In genomic region chr4:116995798-116996135, GRCm38 (mm10) we compare ENCODE assay signal across 8 mouse cellular contexts. TPM values are rescaled to one million over a fixed set of nuclear protein-coding genes. Genes with fewer than 3 reads are reported as not detected.
DNase-seq lines count a peak whose midpoint lies in the region; ATAC-seq and TF ChIP-seq lines count a peak whose summit lies in the region.

No protein-coding gene starts in this region.

- ATAC-seq in Patski = peak; percentile 13
- ATAC-seq in embryonic facial prominence, embryonic 12.5 days (ENCODE audit: insufficient number of reproducible peaks, insufficient read depth, low FRiP score, low TSS enrichment) = no peak

- TF ChIP-seq CTCF in Patski (IDR thresholded peaks at IDR 0.05) = no peak

- POLR2A ChIA-PET in Patski (lab: Charles Lee) = interaction anchor here (0.7 to 1.0 kb wide), 2 partner anchors 152 to 173 kb away, joined by 3 read pairs; no protein-coding TSS in a partner anchor

- peak overlapping the region; percentile 97 for H3K4me3 ChIP-seq in embryonic facial prominence, embryonic 12.5 days
- peak overlapping the region; percentile 95 for H3K4me3 ChIP-seq in limb, embryonic 10.5 days
- H3K4me3 ChIP-seq in midbrain, embryonic 10.5 days = peak overlapping the region; percentile 93

- DNase-seq in A20 (ENCODE audit: low read depth, low spot score) (peak; percentile 84), Patski (ENCODE audit: low read depth, low spot score) (no peak)
- DNase-seq in heart, postnatal 10 days = peak; percentile 44 to 61
- peak; percentile 63 for DNase-seq in limb, embryonic 10.5 days (ENCODE audit: low spot score)
- DNase-seq in midbrain, embryonic 10.5 days (ENCODE audit: low spot score) = peak; percentile 50
- peak; percentile 63 for DNase-seq in splenic B cell, adult 2 months (ENCODE audit: low read depth, low spot score)
- no peak for DNase-seq in layer of hippocampus, adult 9-10 months (ENCODE audit: low spot score)

- peak overlapping the region; percentile 75; the same call in 1 of the 2 replicates for H3K27ac ChIP-seq in embryonic facial prominence, embryonic 12.5 days
- peak overlapping the region; percentile 79 for H3K27ac ChIP-seq in limb, embryonic 10.5 days
- peak overlapping the region; percentile 81 for H3K27ac ChIP-seq in midbrain, embryonic 10.5 days (replicated peaks)

- H3K36me3 ChIP-seq in embryonic facial prominence, embryonic 12.5 days = peaks cover 9% of the 10 kb centered on the region; the same call in 1 of the 2 replicates
- H3K36me3 ChIP-seq in limb, embryonic 10.5 days = peaks cover 33% of the 10 kb centered on the region
- H3K36me3 ChIP-seq in midbrain, embryonic 10.5 days = peaks cover 28% of the 10 kb centered on the region
- H3K36me3 ChIP-seq in splenic B cell, adult 2 months (ENCODE audit: control insufficient read depth, insufficient read depth, low read length, poor library complexity, severe bottlenecking) = peaks cover 6% of the 10 kb centered on the region

- intact Hi-C loops in heart, postnatal 10 days (cut with DNase I) = no loop called here

- in situ Hi-C loops in Patski (cut with MboI; ENCODE audit: low pct_unique_long_range_greater_than_20kb) = loop anchor here (5.0 kb wide), 1 partner anchor 147 kb away; no protein-coding TSS in a partner anchor

- H3K27me3 ChIP-seq in Patski = no peaks in the 10 kb centered on the region
- no peaks in the 10 kb centered on the region for H3K27me3 ChIP-seq in embryonic facial prominence, embryonic 12.5 days
- peaks cover 9% of the 10 kb centered on the region for H3K27me3 ChIP-seq in limb, embryonic 10.5 days (ENCODE audit: low read depth, poor library complexity, severe bottlenecking)
- H3K27me3 ChIP-seq in midbrain, embryonic 10.5 days (ENCODE audit: low read depth, poor library complexity, severe bottlenecking) = peaks cover 12% of the 10 kb centered on the region
- H3K27me3 ChIP-seq in splenic B cell, adult 2 months (ENCODE audit: control insufficient read depth, insufficient read depth, low read length, poor library complexity, severe bottlenecking) = no peaks in the 10 kb centered on the region

- peak overlapping the region; percentile 99 for H3K4me2 ChIP-seq in embryonic facial prominence, embryonic 12.5 days (replicated peaks)

- H3K9me3 ChIP-seq in embryonic facial prominence, embryonic 12.5 days = no peaks in the 10 kb centered on the region
- no peaks in the 10 kb centered on the region for H3K9me3 ChIP-seq in limb, embryonic 10.5 days (replicated peaks)
- no peaks in the 10 kb centered on the region for H3K9me3 ChIP-seq in midbrain, embryonic 10.5 days (replicated peaks)

- peak overlapping the region; percentile 83 for H3K9ac ChIP-seq in embryonic facial prominence, embryonic 12.5 days

- under 1% methylated on average over 16 of the region's 16 CpGs for WGBS in embryonic facial prominence, embryonic 12.5 days
- under 1% methylated on average over 16 of the region's 16 CpGs for WGBS in limb, embryonic 10.5 days
- under 1% methylated on average over 16 of the region's 16 CpGs for WGBS in midbrain, embryonic 10.5 days

- H3K4me1 ChIP-seq in embryonic facial prominence, embryonic 12.5 days = peaks cover 19% of the 10 kb centered on the region
- H3K4me1 ChIP-seq in limb, embryonic 10.5 days = peaks cover 31% of the 10 kb centered on the region
- peaks cover 33% of the 10 kb centered on the region for H3K4me1 ChIP-seq in midbrain, embryonic 10.5 days

- CTCF ChIA-PET in Patski (lab: Charles Lee) = interaction anchor here (1.1 to 3.7 kb wide), 6 partner anchors 8 to 151 kb away, joined by 3 to 23 read pairs (median 5); no protein-coding TSS in a partner anchor

RNA-seq across cellular contexts. Expression of gene Hectd3, which starts 0.7 kb away (rescaled TPM):
- 14.4 TPM for polyA plus RNA-seq in Patski (2021)
- 11.9 and 14.6 TPM in 2 replicates for polyA plus RNA-seq in embryonic facial prominence, embryonic 12.5 days (2016; fragmentation: Nextera tagmentation; extraction: Ambion mirVana)
- total RNA-seq in heart, postnatal 10 days (2021) = 10 to 100 TPM; 13.9 to 14.9 TPM
- 7.9 and 9.6 TPM in 2 replicates for polyA plus RNA-seq in limb, embryonic 10.5 days (2016; fragmentation: Nextera tagmentation; extraction: Ambion mirVana)
- polyA plus RNA-seq in midbrain, embryonic 10.5 days (2016; fragmentation: Nextera tagmentation; extraction: Ambion mirVana) = 9.7 and 11.9 TPM in 2 replicates

RNA-seq across cellular contexts. Expression of gene Urod, which starts 1.6 kb away (rescaled TPM):
- 62.3 TPM for polyA plus RNA-seq in Patski (2021)
- 107 and 110 TPM in 2 replicates for polyA plus RNA-seq in embryonic facial prominence, embryonic 12.5 days (2016; fragmentation: Nextera tagmentation; extraction: Ambion mirVana)
- total RNA-seq in heart, postnatal 10 days (2021) = 10 to 100 TPM; 92.0 to 98.7 TPM
- 121 and 129 TPM in 2 replicates for polyA plus RNA-seq in limb, embryonic 10.5 days (2016; fragmentation: Nextera tagmentation; extraction: Ambion mirVana)
- polyA plus RNA-seq in midbrain, embryonic 10.5 days (2016; fragmentation: Nextera tagmentation; extraction: Ambion mirVana) = 97.8 and 101 TPM in 2 replicates

RNA-seq across cellular contexts. Expression of gene Eif2b3, which starts 23.4 kb away (rescaled TPM):
- polyA plus RNA-seq in Patski (2021) = 23.1 TPM
- 43.8 and 45.5 TPM in 2 replicates for polyA plus RNA-seq in embryonic facial prominence, embryonic 12.5 days (2016; fragmentation: Nextera tagmentation; extraction: Ambion mirVana)
- 10 to 100 TPM; 19.2 to 20.3 TPM for total RNA-seq in heart, postnatal 10 days (2021)
- polyA plus RNA-seq in limb, embryonic 10.5 days (2016; fragmentation: Nextera tagmentation; extraction: Ambion mirVana) = 63.3 and 74.0 TPM in 2 replicates
- polyA plus RNA-seq in midbrain, embryonic 10.5 days (2016; fragmentation: Nextera tagmentation; extraction: Ambion mirVana) = 48.4 and 56.4 TPM in 2 replicates

Comparison
In these comparisons a context has a peak if more than half of its experiments do, and no peak if none do; other contexts are left out.
1. DNase-seq: peak in A20 (single experiment), heart, postnatal 10 days (2 of 2), limb, embryonic 10.5 days (single experiment), midbrain, embryonic 10.5 days (single experiment) and splenic B cell, adult 2 months (single experiment); none in Patski (single experiment) and layer of hippocampus, adult 9-10 months (single experiment).
2. Peak in every context shown above with its lines, with median percentiles within 50 percentile points of each other: H3K27ac ChIP-seq and H3K4me3 ChIP-seq.